Mouse (Mus musculus): ENCODE data around the gene Olfr819.
"Not testable (repeated sequence)": the region's sequence is repeated elsewhere in the genome, so short reads cannot be mapped to it uniquely, and the experiment has no call there.

Olfr819 gene

DNA sequence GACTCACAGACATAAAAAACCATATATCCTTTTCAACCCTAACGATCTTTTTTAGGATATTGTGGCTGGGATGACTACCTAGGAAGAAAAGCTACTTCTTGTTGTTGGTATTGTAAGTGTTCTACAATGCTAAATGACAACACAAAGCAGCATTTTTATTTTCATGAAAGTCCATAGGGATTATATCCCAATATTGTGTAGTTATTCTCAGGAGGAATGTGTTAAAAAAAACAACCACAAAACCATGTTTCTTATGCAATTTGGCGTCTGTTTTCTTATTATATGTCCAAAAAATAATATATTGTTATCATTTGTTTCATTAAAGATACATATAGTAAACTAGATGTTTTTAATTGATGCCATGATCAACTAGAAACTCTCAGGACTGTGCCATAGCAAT, at the start of gene Olfr819:
TSS of gene Olfr819 (minus strand) at position 101 of the 400 bp plus-strand sequence.
- DNase-seq (ENCODE audit: low read depth): not testable (repeated sequence)

DNA sequence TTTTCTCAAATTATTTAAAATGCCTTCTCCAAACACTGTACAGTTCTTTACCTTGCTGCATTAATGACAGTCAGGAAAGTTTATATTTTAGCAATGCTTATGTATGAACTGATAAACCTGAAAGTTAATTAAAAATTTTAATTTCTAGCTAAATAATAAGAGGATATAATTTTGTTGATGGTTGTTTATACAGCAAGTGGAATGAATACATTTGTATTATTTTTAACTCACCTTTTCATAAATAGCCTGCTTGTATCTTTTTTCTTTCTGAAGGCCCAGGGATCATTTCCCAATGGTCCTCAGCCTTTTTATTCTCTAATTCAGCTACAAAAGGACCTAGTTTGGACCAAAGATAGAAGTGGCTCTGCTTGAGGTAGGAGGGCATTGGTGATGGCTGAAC, 45.3 kb upstream of the Olfr819 start, which contains the start of gene Olfr820:
TSS of gene Olfr820 (plus strand) at position 301 of the 400 bp plus-strand sequence.
- no peak for DNase-seq (ENCODE audit: low read depth)

DNA sequence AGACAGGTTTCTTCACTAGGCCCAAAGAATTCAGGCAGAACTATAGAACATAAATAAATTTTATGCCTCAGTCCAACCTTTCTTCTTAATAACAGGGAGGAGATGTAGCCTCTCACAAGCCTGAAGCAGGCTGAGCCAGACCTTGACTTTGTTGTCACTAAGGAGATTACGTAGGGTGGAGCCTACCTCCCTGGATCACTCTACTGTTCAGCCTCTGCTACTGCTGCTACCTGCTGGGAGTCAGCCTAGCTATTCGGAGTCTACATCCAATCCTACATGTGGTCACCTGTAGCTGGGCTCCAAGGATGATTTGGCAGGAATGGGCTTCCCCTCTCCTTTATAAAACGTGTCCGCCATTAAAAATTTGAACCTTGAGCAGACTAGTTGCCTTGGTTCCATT, 38.3 kb upstream of the Olfr819 start:
- DNase-seq (ENCODE audit: low read depth): not testable (repeated sequence)

DNA sequence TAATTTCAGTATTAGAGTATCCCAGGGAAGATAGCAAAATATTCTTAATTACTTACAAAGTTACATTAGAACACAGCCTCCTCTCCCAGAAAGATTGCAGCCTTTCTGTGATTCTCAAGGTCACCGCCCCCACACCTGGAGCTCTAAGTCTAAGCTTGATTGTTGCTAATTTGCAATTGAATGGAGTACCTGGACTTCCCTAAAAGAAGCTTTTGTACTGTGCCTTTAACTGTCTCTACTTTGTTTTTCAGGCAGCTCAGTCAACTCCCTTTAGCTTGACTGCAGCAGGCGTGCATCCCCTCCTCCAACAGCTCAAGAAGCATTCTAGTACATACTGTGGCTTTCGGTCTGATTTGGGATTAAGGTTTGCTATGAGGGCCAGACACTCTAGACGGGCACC, 37.0 kb upstream of the Olfr819 start:
- not testable (repeated sequence) for DNase-seq (ENCODE audit: low read depth)

DNA sequence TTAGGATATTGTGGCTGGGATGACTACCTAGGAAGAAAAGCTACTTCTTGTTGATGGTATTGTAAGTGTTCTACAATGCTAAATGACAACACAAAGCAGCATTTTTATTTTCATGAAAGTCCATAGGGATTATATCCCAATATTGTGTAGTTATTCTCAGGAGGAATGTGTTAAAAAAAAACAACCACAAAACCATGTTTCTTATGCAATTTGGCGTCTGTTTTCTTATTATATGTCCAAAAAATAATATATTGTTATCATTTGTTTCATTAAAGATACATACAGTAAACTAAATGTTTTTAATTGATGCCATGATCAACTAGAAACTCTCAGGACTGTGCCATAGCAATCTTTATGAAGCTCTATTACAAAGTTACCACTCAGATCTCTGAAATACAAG, 17.9 kb upstream of the Olfr819 start, which contains the start of gene Gm10310:
TSS of gene Gm10310 (minus strand) at position 101 of the 400 bp plus-strand sequence.
- DNase-seq (ENCODE audit: low read depth): not testable (repeated sequence)

DNA sequence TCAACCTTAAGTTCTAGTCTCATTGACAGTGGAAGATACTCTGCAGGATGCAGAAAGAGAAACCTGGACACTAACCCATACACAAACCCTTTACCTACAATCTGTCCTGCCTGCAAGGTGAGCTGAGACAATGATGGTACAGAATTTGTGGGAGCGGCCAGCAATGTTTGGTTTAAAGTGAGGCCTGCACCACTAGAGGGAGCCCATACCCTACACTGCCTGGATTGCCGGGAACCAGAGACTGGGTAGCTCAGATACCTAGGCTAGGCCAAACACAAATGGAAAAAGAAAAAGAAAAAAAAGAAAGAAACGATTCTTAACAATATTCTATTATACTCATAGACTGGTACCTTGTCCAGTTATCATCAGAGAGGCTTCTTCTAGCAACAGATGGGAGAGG, 14.8 kb upstream of the Olfr819 start:
- not testable (repeated sequence) for DNase-seq (ENCODE audit: low read depth)

DNA sequence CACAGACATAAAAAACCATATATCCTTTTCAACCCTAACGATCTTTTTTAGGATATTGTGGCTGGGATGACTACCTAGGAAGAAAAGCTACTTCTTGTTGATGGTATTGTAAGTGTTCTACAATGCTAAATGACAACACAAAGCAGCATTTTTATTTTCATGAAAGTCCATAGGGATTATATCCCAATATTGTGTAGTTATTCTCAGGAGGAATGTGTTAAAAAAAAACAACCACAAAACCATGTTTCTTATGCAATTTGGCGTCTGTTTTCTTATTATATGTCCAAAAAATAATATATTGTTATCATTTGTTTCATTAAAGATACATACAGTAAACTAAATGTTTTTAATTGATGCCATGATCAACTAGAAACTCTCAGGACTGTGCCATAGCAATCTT, 9.0 kb upstream of the Olfr819 start, which contains the start of gene Olfr247:
TSS of gene Olfr247 (minus strand) at position 101 of the 400 bp plus-strand sequence.
- not testable (repeated sequence) for DNase-seq (ENCODE audit: low read depth)

DNA sequence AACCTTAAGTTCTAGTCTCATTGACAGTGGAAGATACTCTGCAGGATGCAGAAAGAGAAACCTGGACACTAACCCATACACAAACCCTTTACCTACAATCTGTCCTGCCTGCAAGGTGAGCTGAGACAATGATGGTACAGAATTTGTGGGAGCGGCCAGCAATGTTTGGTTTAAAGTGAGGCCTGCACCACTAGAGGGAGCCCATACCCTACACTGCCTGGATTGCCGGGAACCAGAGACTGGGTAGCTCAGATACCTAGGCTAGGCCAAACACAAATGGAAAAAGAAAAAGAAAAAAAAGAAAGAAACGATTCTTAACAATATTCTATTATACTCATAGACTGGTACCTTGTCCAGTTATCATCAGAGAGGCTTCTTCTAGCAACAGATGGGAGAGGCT, 5.9 kb upstream of the Olfr819 start:
- not testable (repeated sequence) for DNase-seq (ENCODE audit: low read depth)

DNA sequence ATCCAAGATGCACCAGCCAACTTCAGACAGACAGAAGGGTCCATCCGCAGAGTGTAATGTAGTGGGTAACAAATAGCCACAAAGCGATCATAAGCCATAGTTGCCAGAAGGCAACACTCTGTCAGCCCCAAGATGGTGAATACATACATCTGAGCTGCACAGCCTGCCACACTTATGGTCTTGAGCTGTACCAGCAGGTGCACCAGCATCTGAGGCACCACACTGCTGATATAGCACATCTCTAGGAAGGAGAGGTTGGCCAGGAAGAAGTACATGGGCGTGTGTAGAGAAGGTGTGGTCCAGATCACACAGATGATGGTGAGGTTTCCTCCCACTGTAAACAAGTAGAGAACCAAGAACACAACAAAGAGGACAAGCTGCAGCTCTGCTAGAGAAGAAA, 834 bp downstream of the Olfr819 start:
- DNase-seq (ENCODE audit: low read depth): not testable (repeated sequence)

DNA sequence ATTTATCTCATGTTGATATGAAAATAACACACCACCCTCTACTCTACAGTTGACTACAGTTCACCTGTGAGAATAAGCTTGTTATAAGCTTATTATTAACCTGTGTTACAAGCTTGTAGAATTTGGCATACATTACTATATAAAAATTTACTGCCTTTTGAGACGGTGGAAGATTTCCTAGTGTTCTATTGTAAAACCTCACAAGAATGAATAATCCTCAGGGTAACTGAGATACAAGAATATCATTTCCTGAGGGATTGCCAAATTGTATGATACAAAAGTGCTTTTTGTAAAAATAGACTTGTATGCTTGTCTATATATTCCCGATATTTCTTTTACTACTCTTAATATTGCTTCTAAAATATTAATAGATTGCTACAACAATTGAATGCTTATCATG, 18.1 kb downstream of the Olfr819 start, which contains the start of gene Olfr818:
TSS of gene Olfr818 (minus strand) at position 101 of the 400 bp plus-strand sequence.
- DNase-seq (ENCODE audit: low read depth): no peak

DNA sequence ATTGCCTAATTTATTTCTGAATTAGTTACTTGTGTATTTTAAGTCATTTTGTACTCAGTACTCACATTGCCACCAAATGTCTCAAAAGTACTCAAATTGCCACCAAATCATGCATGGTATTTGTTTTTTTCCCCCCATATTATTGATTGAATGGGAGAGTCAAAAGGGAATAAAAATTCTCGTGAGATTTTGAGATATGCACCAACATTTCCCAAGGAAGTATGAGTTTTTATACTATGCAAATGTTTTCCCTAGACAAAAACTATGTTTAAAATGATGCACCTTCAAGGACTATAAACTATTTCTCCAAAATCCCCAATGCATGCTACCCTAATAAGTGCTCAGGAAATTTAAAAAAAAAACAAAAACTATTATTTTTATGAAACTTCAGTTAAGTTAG, 51.6 kb downstream of the Olfr819 start, which contains the start of gene Olfr816:
TSS of gene Olfr816 (minus strand) at position 101 of the 400 bp plus-strand sequence.
- DNase-seq (ENCODE audit: low read depth): no peak

Data from NIH3T3 (cell line).